22 mouse cellular contexts compared by ENCODE assay signal in genomic region chr5:134920106-134920687, GRCm38 (mm10). TPM values are rescaled to one million over a fixed set of nuclear protein-coding genes. Genes with fewer than 3 reads are reported as not detected.
DNase-seq lines count a peak whose midpoint lies in the region; ATAC-seq and TF ChIP-seq lines count a peak whose summit lies in the region.
"Had no signal": no experiment of that assay in that cellular context is flagged by ENCODE, and none has a peak within 500 bp of the region (broad histone marks: within the 10 kb centered on the region; RNA-seq: fewer than 3 reads in every experiment).

No protein-coding gene starts in this region.

- peak; percentile 18 for ATAC-seq in megakaryocyte-erythroid progenitor cell, adult 5-6 weeks (replicated peaks; ENCODE audit: low FRiP score, low TSS enrichment, poor library complexity, severe bottlenecking)
- ATAC-seq: forebrain, embryonic 15.5 days had no signal

- intact Hi-C loops in left cerebral cortex, postnatal 4 days (cut with DNase I): no loop called here

- TF ChIP-seq POLR2A in lung, adult 2 months (IDR thresholded peaks at IDR 0.05; ENCODE audit: borderline replicate concordance, extremely low read depth, low read depth, low read length): no peak

- TF ChIP-seq CTCF in lung, adult 2 months (IDR thresholded peaks at IDR 0.05; ENCODE audit: insufficient read depth, low read length): no peak

- H3K4me1 ChIP-seq in lung, adult 2 months (ENCODE audit: control insufficient read depth, insufficient read depth, low read length): no peaks in the 10 kb centered on the region
- H3K4me1 ChIP-seq: embryonic facial prominence, embryonic 13.5 days; forebrain, embryonic 15.5 days; hindbrain, embryonic 15.5 days; neural tube, embryonic 12.5 days had no signal

- WGBS in lung, adult 2 months: 71% methylated on average over 6 of the region's 6 CpGs

- no peak overlapping the region for H3K4me3 ChIP-seq in lung, adult 2 months (replicated peaks; ENCODE audit: extremely low read depth, low read depth, low read length)
- H3K4me3 ChIP-seq: embryonic facial prominence, embryonic 13.5 days; forebrain, embryonic 15.5 days; heart, embryonic 10.5 days; hindbrain, embryonic 15.5 days; neural tube, embryonic 12.5 days had no signal

- DNase-seq in cerebellum, postnatal 10 days: peak; percentile 89 to 91
- no peak for DNase-seq in cerebellum, adult 9-10 months
- peak; percentile 86 for DNase-seq in left cerebral cortex, postnatal 4 days
- DNase-seq in left cerebral cortex, adult 9 months (ENCODE audit: low spot score in 2 of 2): no peak
- DNase-seq in liver: peak; percentile 37
- DNase-seq in testis, postnatal 14 days (ENCODE audit: low spot score): no peak
- DNase-seq in lung, adult 2 months: no peak
- DNase-seq: gastrocnemius, postnatal 14 days; heart, postnatal 14 days; kidney, adult 2 months; kidney, postnatal 4 days had no signal

RNA-seq across cellular contexts. Expression of gene Cldn13, which starts 4.9 kb away (rescaled TPM):
- not detected for total RNA-seq in left cerebral cortex, postnatal 4 days (2021)
- total RNA-seq in megakaryocyte-erythroid progenitor cell, adult 5-6 weeks (2014; fragmentation: Nextera tagmentation): 177 and 197 TPM in 2 replicates
- total RNA-seq in megakaryocyte-erythroid progenitor cell, adult 5-6 weeks (2017): 55.6 and 123 TPM in 2 replicates
- polyA plus RNA-seq in lung, adult 2 months (2012; rRNA removed): not detected in 2 replicates
- total RNA-seq: gastrocnemius, postnatal 14 days; heart, postnatal 14 days; layer of hippocampus, postnatal 25 days had no signal
- polyA plus RNA-seq: forebrain, embryonic 15.5 days; kidney, adult 2 months had no signal

RNA-seq across cellular contexts. Expression of gene Mettl27, which starts 12.0 kb away (rescaled TPM):
- total RNA-seq in left cerebral cortex, postnatal 4 days (2021): 1 to 10 TPM; 6.4 to 7.2 TPM
- total RNA-seq in megakaryocyte-erythroid progenitor cell, adult 5-6 weeks (2014; fragmentation: Nextera tagmentation): 9.9 and 12.8 TPM in 2 replicates
- 6.5 and 18.5 TPM in 2 replicates for total RNA-seq in megakaryocyte-erythroid progenitor cell, adult 5-6 weeks (2017)
- polyA plus RNA-seq in lung, adult 2 months (2012; rRNA removed): 16.3 and 23.2 TPM in 2 replicates

RNA-seq across cellular contexts. Expression of gene Tmem270, which starts 13.7 kb away (rescaled TPM):
- total RNA-seq in left cerebral cortex, postnatal 4 days (2021): not detected
- not detected in 2 replicates for total RNA-seq in megakaryocyte-erythroid progenitor cell, adult 5-6 weeks (2014; fragmentation: Nextera tagmentation)
- not detected in 2 replicates for total RNA-seq in megakaryocyte-erythroid progenitor cell, adult 5-6 weeks (2017)
- polyA plus RNA-seq in lung, adult 2 months (2012; rRNA removed): not detected in 2 replicates
- total RNA-seq: gastrocnemius, postnatal 14 days; heart, postnatal 14 days; layer of hippocampus, postnatal 25 days; megakaryocyte, adult 5-6 weeks had no signal
- polyA plus RNA-seq: embryonic facial prominence, embryonic 13.5 days; forebrain, embryonic 15.5 days; heart, embryonic 10.5 days; hindbrain, embryonic 15.5 days; limb, embryonic 11.5 days; lung, embryonic 16.5 days; neural tube, embryonic 12.5 days; stomach, postnatal 0 days had no signal

RNA-seq across cellular contexts. Expression of gene Cldn4, which starts 26.5 kb away (rescaled TPM):
- under 1 TPM in 1 of 2 experiments, not detected in 1; 0.18 TPM for total RNA-seq in left cerebral cortex, postnatal 4 days (2021)
- total RNA-seq in megakaryocyte-erythroid progenitor cell, adult 5-6 weeks (2014; fragmentation: Nextera tagmentation): not detected in 2 replicates
- not detected in 2 replicates for total RNA-seq in megakaryocyte-erythroid progenitor cell, adult 5-6 weeks (2017)
- polyA plus RNA-seq in lung, adult 2 months (2012; rRNA removed): 9.2 and 18.9 TPM in 2 replicates
- total RNA-seq: gastrocnemius, postnatal 14 days; layer of hippocampus, postnatal 25 days; megakaryocyte, adult 5-6 weeks had no signal
- polyA plus RNA-seq: forebrain, embryonic 15.5 days had no signal

Comparison
In these comparisons a context has a peak if more than half of its experiments do, and no peak if none do; other contexts are left out.
1. DNase-seq: peak in cerebellum, postnatal 10 days (2 of 2), left cerebral cortex, postnatal 4 days (single experiment) and liver (single experiment); none in cerebellum, adult 9-10 months (single experiment), left cerebral cortex, adult 9 months (0 of 2), testis, postnatal 14 days (single experiment) and lung, adult 2 months (single experiment).
2. RNA of gene Cldn13, which starts 4.9 kb away (total RNA-seq): 55.6 to 197 TPM in megakaryocyte-erythroid progenitor cell, adult 5-6 weeks; not detected in left cerebral cortex, postnatal 4 days; every median in the first group is over 10 times any median in the second.